Mouse (Mus musculus) adipocyte (in vitro differentiated cells): Measurements from ENCODE around the gene Wdr6.
A peak's percentile ranks its signal among the peaks of the same experiment; 100 is the strongest.
"Not testable (repeated sequence)": the region's sequence is repeated elsewhere in the genome, so short reads cannot be mapped to it uniquely, and the experiment has no call there.

ENCODE experiments used
- DNase-seq: peaks from one replicate; pipeline ENCODE4 v3.0.0-alpha.2; 2016; ENCODE audit warnings: low spot score

The Wdr6 gene

DNA sequence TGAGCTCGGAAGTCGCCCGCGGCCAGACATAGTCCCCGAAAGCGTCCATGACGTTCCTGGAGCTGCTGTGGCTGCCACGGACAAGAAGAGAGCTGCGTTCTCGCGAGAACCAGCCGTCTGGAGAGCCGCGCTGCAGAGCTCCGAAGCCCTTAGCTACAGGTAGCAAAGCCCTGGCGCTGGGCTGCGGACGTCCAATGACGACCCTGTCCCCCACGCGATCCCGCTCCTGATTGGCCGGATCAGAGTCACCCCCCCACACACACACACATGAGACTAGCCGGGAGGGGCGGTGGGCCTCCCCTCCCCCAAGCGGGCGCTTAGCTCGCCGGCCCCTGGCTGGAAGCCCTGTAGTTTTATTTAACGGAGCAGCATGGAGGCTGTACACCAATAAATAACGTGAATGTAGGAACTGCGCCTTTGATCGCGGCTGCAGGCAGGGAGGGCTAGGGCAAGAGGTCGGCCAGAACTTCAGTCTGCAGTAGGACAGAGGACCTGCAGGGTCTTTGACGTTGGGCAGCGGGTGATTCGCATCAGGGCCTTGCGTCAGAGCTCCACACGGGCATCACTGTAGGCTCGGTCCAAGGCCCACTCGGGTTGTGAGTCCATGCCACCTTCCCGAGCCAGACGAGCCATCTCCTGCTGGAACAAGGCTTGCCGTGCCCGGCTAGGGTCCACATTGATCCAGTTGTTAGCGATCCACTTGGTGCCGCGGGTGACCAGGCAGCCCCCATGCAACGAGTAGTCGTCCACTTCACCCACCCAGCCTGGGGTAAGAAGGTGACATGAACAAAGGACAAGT is at the start of gene Wdr6:
Gene Wdr6, minus strand, starts transcription at position 195 of the 799 bp plus-strand sequence.
- peak; percentile 85 for DNase-seq

DNA sequence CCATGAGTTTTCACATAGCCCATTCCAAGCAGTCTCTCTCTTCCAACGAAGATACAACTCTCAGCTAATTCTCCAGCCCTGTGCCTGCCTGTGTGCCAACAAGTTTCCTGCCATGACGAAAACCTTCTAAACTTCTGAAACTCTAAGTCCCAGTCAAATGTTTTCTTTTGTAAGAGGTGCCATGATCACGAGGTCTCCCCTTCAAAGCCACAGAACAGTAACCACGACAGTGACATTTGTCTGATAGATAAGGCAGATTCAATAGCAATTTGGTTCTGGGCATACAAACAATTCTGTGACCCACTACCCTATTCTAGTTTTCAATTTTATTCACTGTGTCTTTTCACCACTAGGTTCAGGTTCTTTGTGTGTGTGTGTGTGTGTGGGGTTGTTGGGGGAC is 49.6 kb upstream of the Wdr6 start:
- DNase-seq: no peak

GRCm38 (mm10) chr9:108626498-108626897 is 48.0 kb upstream of the Wdr6 start:
- DNase-seq: peak; percentile 39

DNA sequence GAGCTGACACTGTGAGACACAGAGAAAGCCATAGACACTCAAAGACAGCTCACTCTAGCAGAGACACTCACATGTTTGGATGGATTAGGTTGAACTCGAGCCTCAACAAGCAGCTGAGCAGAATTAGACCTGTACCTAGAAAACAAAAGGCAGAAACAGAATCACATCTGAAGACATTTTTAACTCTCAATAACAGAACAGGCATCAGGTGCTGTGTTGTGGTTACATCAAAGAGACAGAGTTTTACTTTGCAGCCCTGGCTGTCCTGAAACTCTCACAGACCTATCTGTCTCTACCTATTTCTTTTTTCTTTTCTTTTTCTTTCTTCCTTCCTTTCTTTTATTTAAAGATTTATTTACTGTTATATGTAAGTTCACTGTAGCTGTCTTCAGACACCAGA is 38.8 kb upstream of the Wdr6 start:
- no peak for DNase-seq

DNA sequence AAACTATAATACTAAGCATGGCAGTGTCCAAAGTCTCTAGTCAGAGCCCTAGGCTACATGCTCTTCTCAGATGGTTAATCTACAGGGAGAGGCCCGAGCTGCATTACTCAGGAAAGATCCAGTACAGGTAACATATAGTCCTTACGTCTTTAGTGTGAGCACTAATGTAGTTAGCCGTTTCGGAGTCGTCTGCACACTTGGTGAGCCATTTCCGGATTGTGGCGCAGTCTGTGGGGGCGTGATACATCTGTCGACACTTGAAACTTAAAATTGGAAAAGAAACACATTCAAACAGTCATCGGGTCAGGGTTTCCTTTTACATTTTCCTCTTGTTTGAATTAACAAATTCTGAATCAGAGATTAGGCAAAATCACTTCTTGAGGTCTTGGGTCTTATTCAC is 32.9 kb upstream of the Wdr6 start:
- no peak for DNase-seq

DNA sequence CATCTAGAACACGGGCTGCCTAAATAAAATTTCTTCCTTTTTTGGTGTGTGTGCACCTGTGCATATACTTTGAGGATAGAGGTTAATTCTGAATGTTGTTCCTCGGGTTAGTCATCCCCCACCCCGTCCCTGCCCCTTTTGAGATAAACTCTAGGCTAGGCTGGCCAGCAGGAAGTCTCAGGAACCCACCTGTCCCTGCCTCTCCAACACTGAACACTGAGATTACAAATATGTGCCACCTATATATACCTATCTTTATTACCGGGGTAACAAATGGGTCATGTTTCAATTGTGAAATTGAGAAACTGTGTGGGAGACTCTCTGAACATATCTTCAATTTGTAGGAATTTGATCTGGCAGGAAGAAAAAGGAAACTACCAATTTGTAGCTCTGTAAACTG is 30.4 kb upstream of the Wdr6 start:
- DNase-seq: no peak

DNA sequence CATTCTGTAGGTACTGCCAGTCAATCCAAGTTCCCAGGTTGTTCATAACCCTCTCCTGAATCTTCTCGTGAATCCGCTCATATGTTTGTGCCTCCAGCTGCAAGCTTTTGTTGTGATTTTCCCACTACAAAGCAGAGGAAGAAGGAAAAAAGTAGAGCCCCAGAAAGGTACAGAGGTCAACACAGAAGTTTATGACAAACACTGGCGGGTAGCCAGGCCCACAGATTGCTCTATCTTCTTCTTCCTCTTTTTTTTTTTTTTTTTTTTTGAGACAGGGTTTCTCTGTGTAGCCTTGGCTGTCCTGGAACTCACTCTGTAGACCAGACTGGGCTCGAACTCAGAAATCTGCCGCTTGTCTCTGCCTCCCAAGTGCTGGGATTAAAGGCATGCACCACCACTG is 29.4 kb upstream of the Wdr6 start:
- DNase-seq: not testable (repeated sequence)

- no peak for DNase-seq
These were observed 23.4 kb upstream of the Wdr6 start for GRCm38 (mm10) chr9:108601986-108602385.

- peak; percentile 53 for DNase-seq
These were observed 21.5 kb upstream of the Wdr6 start for GRCm38 (mm10) chr9:108600011-108600410.

DNA sequence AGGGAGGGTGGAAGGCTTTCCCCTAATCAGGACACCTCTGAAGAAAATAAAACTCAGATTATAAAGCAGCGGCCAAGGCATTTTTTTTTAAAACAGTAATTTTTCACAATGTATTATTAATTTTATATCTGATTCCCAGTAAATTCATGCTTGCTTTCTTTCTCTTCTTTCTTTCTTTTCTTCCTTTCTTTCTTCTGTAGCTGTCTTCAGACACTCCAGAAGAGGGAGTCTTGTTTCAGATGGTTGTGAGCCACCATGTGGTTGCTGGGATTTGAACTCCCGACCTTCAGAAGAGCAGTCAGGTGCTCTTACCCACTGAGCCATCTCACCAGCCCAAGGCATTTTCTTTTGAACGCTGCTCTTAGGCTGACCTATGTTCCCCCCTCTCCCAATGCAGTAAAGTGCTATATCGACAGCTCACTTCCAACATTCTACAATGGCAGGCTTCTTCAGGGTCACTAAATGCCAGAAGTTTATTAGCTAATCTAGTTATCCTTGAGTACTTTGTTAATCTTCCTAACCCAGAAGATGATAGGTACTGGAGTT is 20.6 kb upstream of the Wdr6 start:
- DNase-seq: no peak

- no peak for DNase-seq
These were observed 18.6 kb upstream of the Wdr6 start, which contains the start of gene P4htm for GRCm38 (mm10) chr9:108596998-108597764. Gene P4htm, minus strand, starts transcription at chr9:108597667.

GRCm38 (mm10) chr9:108594354-108594753 is 15.8 kb upstream of the Wdr6 start:
- no peak for DNase-seq

DNA sequence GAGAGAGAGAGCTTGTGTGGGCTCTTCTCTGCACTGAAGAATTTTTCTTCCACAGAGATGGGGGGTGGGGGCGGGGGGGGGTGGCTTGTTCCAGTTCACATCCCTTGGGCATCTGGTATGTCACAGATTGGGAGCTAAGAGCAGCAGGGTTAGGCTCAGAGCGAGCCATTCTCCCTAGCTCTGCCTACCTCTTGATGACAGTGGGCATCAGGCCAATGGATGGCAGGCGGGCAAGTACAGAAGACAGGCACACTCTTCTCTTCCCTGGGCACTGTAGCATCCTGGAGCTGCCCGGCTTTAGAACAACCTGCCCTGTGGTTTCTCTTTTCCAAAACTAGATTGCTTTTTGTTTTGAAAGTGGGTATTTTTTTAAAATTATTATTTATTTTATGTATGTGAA is 12.9 kb upstream of the Wdr6 start:
- DNase-seq: no peak

GRCm38 (mm10) chr9:108589229-108589628 is 10.7 kb upstream of the Wdr6 start:
- DNase-seq: no peak

- peak; percentile 34 for DNase-seq
These were observed 9.1 kb upstream of the Wdr6 start for GRCm38 (mm10) chr9:108587571-108588180.

DNA sequence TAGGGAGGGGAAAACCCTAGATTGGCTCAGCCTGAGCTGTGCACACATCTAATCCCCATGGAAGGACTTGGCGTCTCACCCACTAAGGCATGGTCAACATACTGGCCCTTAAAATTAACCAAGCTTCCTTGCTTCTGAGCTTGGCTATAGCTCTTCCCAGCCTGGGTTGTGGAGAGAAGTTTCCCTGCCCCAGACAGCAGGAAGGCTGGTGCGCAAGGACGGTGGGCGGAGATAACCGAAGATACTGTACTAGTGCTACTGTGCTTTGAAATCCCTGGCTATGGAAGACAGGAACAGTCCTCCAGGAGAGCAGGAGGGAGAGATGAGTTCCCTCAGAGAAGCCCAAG is 778 bp upstream of the Wdr6 start:
- peak; percentile 67 for DNase-seq

- DNase-seq: peak; percentile 61
These were observed 500 bp downstream of the Wdr6 start for GRCm38 (mm10) chr9:108577934-108578544.

DNA sequence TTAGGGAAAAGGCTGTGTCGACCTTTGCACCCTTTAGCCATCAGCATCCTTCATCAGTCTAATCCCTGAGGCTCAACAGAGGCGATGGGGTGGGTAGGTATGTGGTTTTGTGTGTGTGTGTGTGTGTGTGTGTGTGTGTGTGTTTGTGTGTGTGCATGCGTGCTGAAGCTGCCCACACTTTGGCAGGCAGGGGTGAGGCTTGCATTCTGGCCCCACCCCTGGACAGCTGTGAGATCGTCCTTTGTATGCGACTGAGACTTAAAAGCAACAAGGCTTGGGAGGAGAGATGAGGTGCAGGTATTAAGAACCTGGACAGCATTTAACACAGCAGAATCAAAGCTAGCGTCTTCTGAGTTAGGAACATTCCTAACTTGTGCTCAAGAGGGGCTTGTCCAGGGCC is 1.5 kb downstream of the Wdr6 start:
- DNase-seq: no peak

DNA sequence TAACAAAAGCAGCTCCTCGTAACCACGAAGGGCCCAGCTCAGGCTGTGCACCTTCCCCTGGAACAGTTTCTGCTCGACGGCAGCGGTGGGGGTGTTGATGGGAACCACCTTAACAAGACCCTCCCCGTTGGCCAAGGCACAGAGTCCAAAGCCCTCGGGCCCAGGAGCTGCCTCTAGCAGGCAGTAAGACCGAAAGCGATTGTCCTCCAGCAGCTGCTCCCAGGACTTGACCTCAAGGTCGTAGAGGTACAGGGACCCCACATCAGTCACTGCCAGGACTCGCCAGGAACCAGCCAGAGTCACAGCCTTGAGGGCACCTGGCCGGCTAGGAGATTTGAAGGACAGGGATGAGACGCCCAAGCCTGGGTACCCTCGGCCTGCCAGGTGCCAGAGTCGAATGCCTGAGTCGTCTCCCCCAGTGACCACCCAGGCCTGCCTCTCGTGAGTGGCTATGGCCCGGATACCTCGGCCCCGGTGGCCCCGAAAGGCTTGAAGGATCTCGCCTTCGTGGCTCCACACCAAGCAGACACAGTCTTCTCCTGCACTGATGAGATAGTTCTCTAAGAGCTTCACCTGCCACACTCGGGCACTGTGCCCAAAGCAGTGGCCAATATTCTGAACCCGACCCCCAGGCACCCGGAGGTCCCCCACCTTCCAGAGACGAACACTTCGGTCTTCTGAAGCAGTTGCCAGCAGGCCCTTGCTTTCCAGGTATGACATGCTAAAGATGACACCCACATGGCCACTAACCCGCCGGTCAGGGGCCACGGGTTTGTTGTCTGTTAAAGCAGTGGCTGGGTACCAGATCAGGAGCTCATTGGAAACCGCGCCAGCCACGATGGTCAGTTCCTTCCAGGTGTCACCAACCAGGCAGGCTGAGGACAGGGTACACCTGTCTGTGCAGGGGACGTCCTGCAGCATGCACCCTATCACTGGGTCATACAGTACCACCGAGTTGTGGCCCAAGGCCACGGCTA is 2.9 kb downstream of the Wdr6 start:
- no peak for DNase-seq

DNA sequence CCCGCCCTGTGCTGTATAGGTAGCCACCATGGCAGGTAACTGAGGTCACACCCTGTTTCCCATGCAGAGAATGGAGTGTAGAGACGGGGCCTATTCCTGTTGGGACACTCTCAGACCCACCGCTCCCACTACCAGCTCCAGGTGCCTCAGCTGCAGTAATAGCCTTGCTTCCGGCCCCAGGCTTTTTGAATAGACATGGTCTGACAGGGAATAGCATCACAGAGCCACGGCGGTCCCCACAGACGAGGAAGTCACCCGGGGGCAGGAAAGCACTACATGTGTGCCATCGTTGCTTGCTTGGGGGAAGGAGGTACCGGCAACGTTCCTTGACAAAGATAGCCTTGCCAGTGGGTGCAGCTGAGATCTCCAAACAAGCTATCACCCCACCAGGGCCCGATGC is 3.6 kb downstream of the Wdr6 start:
- no peak for DNase-seq
